Mouse (Mus musculus): ENCODE data around the gene Eef2.
A peak's percentile ranks its signal among the peaks of the same experiment; 100 is the strongest.
"Not testable (repeated sequence)": the region's sequence is repeated elsewhere in the genome, so short reads cannot be mapped to it uniquely, and the experiment has no call there.

The Eef2 gene

DNA sequence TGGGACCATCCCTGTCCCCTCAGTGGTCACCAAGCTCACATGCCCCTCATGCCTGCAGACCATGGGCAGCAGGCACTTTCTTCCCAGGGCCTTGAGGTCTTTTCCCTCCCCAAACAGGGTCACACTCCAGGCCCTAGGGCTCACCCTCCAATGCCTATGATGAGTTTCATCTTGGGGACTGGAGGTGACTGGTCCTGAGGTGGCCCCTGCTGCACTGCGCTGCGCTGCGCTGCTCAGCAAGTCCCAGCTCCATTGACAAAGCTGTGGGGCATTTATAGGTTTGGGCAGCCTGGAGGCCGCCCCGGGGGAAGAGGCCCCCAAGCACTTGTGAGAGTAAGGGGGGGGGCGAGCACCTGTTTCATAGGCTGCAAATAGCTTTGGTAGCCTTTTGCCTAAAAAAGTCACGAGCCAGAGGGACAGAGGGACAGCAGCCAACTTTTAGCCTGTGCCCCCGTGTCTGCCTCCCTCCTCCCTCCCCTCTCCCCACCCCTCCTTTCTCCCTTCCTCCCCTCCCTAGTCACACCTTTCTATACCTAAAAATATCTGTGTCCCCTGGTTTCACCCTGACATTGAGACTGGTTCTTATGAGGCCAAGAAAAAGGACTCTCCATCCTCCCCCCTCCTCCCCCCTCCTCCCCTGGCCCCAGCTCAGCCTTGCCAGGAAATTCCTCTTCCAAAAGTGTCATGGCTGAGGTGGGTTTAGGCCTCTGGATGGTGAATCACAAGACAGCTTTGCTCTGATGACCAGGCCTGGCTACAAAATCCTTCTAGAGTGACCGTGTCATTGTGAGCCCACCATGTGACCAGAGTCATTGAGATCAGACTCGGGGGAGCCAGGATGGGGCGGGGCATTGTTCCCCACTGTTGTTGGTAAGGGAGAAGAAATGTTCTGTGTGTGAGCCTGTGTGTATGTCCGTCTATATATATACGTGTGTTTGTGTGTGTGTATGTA lies 25.7 kb downstream of the Eef2 start, which contains the start of gene Nmrk2:
TSS of gene Nmrk2 (minus strand) at position 245 of the 952 bp plus-strand sequence.
- DNase-seq (ENCODE audit: low read depth), result no peak

DNA sequence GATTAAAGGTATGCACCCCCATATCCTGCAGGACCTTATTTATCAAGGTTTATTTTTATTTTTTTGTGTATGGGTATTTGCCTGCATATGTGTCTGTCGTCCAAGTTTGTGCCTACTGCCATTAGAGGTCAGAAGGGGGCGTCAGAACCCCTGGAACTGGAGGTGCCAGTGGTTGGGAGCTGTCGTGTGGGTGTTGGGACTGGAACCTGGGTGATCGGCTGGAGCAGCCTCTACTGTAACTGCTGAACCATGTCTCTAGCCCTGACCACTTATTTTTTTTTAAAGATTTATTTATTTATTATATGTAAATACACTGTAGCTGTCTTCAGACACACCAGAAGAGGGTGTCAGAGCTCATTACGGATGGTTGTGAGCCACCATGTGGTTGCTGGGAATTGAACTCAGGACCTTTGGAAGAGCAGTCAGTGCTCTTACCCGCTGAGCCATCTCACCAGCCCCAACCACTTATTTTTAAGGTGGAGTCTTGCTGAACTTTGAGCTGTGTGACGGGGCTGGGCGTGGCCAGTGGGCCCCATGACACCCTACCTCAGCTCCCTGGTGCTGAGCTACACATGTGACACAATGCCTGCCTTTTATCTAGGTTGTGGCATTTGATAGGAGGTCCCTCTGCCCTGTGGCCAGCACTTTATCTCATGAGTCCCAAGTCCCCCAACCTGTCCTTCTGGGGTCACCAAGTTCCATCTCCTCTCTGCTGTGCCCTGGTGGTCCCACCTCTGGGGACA lies 26.7 kb downstream of the Eef2 start:
- peak; percentile 75 for DNase-seq (ENCODE audit: low read depth)

DNA sequence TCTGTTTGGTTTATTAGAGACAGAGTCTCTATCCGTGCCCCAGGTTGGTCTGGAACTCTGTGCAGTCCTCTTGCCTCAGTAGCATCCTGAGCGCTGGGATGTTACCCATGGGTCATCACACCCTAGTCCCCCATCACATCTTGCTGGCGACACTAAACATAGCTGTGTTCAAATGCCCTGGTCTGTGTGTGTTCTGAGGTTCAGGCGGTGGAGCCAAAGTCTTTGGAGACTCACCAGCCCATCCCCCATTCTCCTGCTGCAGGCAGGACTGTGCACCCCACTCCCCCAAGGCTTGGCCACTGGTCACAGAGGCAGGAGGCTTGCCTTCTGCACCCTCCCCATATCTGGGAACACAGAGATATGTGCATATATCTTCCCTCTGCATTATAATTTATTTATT lies 27.7 kb downstream of the Eef2 start:
- DNase-seq (ENCODE audit: low read depth), result no peak

DNA sequence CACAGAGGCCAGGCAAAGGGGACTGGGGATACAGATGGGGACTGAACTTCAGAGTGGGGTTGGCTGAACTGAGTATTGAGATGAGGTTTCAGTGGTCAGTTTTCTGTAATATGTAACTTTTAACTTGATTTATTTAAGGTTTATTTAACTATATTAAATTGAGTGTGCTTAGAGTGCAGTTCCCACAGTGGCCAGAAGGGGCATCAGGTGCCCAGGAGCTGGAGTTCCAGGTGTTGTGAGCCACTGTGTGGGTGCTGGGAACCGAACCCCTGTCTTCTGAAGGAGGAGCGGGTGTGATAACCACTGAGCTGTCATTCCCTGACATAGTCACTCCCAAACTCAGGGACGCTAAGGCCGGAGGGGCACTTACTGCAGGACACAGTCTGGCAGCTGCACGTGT lies 33.7 kb downstream of the Eef2 start:
- DNase-seq (ENCODE audit: low read depth), result no peak

DNA sequence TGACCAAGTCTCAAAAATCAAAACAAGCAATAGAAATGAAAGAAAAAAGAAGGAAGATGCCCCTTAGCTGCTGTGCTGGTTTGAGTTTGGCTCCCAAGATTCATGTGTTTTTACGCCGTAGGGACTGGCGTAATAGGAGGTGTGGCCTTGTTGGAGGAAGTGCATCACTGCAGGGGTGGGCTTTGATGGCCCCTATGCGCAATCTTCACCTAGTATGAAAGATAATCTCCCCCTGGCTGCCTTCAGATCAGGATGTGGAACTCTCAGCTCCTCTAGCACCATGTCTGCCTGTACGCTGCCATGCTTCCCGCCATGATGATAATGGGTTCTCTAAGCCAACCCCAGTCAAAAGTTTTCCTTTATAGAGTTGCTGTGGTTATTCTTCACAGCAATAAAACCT lies 39.8 kb downstream of the Eef2 start:
- DNase-seq (ENCODE audit: low read depth), result no peak

DNA sequence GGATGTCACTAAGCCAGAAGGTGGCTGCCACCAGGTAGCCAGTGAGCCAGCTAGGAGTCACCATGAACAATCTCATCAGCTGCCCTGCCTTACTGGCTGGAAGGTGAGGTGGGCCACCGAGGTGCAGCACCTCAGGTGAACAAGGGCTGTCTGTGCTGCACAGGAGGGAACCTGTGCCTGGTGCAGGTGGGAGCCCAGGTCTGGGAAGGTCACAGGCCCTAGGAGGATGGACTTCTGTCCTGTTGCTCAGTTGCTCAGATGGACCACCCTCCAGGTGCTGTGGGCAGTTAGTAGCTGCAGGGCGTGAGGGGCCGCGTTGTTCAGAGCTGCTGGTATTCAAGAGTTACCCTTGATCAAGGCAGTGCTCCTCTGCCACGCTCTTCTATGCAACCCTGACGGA lies 40.4 kb downstream of the Eef2 start:
- no peak for DNase-seq (ENCODE audit: low read depth)

DNA sequence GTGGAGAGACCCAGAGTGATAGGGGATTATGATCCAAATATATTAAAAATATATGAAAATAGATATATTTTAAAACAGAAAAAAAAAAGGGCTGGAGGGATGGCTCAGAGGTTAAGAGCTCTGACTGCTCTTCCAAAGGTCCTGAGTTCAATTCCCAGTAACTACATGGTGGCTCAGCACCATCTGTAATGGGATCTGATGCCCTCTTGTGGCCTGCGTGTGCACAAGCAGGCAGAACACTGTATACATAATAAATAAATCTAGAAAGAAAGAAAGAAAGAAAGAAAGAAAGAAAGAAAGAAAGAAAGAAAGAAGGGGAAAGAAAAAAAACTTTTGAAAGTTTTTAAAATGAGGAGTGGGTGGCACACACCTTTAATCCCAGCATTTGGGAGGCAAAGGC lies 40.8 kb downstream of the Eef2 start:
- DNase-seq (ENCODE audit: low read depth), result peak; percentile 34

DNA sequence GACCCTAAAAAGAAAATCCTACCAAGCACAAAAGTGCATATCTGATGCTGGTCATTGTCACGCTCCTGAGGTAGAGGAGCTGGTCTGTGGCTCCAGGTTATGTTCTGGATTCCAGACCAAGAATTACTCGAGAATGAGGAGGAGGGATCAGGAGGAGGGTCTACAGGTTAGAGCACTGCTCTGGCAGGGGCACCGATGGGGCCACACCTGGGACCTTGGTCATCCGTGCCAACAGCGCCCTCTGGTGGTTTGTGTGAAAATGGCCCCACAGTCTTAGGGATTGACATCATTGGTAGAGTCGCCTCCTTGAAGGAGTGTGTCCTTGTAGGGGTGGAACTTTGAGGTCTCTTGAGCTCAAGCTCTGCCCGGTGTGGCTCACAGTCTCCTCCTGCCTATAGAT lies 41.5 kb downstream of the Eef2 start:
- peak; percentile 70 for DNase-seq (ENCODE audit: low read depth)

DNA sequence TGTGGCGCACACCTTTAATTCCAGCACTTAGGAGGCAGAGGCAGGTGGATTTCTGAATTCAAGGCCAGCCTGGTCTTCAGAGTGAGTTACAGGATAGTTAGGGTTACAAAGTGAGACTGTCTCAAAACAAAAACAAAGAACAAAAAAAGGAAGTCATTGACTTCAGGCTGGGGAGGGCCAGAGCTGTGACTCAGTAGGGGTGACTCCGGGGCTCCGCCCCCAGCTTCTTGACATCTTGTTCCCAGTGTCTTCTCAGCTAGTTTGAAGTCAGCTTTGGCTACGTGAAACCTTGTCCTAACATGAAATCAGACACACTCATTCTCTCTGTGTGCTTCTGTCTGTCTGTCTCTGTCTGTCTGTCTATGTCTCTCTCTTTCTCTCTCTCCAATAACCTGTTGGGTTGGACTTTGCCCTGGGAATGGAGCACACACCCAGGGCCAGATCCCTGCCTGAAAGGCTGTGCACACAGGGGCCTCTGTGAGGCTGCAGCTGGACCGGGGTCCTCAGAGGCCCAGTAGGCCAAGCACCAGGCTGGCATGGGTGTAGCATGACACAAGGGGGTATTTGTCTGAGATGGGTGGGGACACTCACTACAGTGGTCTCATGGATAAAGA lies 45.1 kb downstream of the Eef2 start:
- no peak for DNase-seq (ENCODE audit: low read depth)

DNA sequence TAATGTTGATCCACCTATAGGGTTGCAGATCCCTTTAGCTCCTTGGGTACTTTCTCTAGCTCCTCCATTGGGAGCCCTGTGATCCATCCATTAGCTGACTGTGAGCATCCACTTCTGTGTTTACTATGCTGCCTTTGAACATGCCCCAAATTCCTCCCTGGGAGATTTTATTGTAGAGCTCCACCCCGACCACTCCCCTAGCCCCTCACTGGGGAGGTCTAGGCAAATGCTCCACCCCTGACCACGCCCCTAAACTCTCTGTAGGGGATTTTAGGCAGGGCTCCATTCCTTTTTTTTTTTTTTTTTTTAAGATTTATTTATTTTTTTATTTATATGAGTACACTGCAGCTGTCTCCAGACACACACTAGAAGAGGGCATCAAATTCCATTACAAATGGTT lies 47.3 kb downstream of the Eef2 start:
- not testable (repeated sequence) for DNase-seq (ENCODE audit: low read depth)

DNA sequence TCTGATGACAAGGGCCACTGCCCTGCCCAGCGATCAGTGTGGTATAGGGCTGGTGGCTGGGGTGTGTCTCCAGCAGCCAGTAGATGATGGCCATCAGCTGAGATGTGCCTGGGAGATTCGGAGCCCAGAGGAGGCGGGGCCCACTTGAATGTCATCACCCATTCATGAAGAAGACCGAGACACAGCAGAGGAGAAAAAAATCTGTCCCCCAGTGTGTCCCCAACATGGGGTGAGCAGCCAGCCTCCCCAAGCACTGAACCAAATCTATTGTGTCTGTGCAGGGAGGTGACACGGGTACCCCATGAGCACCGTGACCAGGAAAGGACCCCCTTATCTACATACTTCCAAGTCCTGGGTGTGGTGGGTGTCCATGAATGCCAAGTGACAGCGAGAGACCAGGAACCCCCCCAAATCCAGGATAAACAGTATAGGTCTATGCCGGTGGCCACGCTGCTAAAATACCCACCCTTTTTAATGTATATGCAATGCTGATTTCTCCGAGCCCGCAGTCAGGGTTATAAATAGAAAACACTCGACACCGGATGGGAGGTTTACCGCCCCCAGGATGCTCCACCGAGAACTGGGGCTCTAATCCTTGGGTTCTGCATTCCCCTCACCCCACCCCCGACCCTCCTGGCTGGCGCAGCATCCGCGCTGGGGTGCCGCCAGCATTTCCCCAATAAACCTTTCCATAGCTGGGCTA lies 53.5 kb downstream of the Eef2 start:
- no peak for DNase-seq (ENCODE audit: low read depth)

DNA sequence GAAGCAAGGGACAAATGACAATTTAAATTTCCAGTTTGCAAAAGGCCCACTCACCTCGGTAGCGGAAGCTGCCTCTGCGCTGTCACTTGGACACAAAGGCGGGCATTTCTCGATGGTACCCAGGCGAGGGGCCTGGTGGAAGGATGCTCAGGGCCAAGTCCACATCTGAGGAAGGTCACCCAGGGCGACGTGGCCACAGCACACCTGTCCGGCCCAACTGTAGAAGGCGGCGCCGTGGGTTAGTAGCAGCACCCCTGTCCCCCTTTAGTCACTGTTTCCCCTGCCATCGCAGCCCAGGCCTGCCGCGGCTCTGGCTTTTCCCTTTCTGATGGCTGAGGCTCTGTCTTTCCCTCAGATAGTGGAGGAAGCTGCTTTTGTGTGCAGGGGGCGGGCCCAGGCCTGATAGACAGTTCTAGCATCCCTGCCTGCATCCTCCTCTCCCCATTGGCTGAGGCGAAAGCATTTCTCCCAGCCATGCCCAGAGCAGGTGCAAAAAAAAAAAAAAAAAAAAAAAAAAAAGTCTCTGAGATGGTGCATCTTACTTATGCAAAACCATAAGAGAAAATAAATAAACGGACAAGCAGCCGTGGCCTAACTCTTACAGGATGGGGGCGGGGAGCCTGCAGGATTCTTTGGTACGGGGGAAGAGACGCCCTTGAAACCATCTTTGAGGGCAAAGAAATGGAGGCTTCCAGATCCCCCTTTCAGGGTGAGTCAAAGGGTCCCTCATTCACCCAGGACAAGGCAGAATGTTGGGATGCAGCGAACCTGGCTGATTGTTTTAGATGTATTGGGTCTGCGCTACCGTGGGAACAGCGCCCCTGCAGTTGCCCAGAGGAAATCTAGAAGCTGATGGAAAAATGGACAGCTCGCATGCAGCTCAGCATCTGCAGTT lies 54.3 kb downstream of the Eef2 start, which contains the start of gene Atcay:
TSS of gene Atcay (minus strand) at position 396 of the 895 bp plus-strand sequence.
- DNase-seq (ENCODE audit: low read depth), result no peak

DNA sequence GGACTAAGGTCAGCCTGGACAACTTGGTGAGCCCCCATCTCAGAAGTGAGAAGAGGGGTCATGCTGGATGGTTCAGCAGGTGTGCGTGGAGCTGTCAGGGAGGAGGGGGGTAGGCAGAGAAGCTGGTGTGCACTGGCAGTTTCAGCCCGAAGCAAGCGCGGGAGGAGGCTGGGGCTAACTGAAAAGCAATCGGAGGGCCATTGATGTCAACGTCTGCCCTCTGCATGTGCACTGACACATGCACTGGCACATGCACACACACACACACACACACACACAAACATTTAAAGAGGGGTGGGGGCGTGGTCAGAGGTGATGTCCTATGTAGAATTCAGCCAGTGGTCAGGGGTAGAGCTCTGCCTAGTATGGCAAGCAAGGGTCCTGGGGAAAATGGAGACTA lies 55.0 kb downstream of the Eef2 start:
- no peak for DNase-seq (ENCODE audit: low read depth)

Measured in c-Kit-positive CD71-positive TER-119-negative erythroid progenitor cells, embryonic 14.5 days (primary cell).